Comparison of ENCODE assay signal across 21 mouse cellular contexts in genomic region chr8:84502638-84503037, GRCm38 (mm10).
DNase-seq lines count a peak whose midpoint lies in the region; ATAC-seq and TF ChIP-seq lines count a peak whose summit lies in the region.
"Had no signal": no experiment of that assay in that cellular context is flagged by ENCODE, and none has a peak within 500 bp of the region (broad histone marks: within the 10 kb centered on the region; RNA-seq: fewer than 3 reads in every experiment).

No protein-coding gene starts in this region.

- no peak overlapping the region for H3K4me2 ChIP-seq in hindbrain, embryonic 15.5 days
- H3K4me2 ChIP-seq in hindbrain, embryonic 11.5 days (replicated peaks; ENCODE audit: low read depth, low read length) = no peak overlapping the region
- H3K4me2 ChIP-seq: embryonic facial prominence, embryonic 12.5 days; forebrain, embryonic 13.5 days; hindbrain, embryonic 13.5 days; intestine, embryonic 15.5 days had no signal

- no peaks in the 10 kb centered on the region for H3K4me1 ChIP-seq in hindbrain, embryonic 15.5 days (replicated peaks)
- H3K4me1 ChIP-seq in hindbrain, embryonic 11.5 days (replicated peaks; ENCODE audit: control insufficient read depth, insufficient read depth, low read length) = no peaks in the 10 kb centered on the region
- H3K4me1 ChIP-seq in ES-E14 (ENCODE audit: control insufficient read depth in 2 of 2, insufficient read depth in 2 of 2, low read length in 2 of 2, poor library complexity in 1 of 2) = peaks cover 0 to 5% of the 10 kb centered on the region in 2 experiments; a peak in 2 of 4 replicates
- H3K4me1 ChIP-seq in cerebellum, adult 2 months (ENCODE audit: control insufficient read depth, insufficient read depth, low read length) = peaks cover 68% of the 10 kb centered on the region
- H3K4me1 ChIP-seq: embryonic facial prominence, embryonic 12.5 days; forebrain, embryonic 13.5 days; intestine, embryonic 15.5 days had no signal

- no peak for ATAC-seq in hindbrain, embryonic 15.5 days (ENCODE audit: low FRiP score, low read depth)
- no peak for ATAC-seq in hindbrain, embryonic 11.5 days (ENCODE audit: low FRiP score)
- no peak for ATAC-seq in megakaryocyte, adult 5-6 weeks (ENCODE audit: poor library complexity, severe bottlenecking)
- ATAC-seq: activated CD4-positive, CD25-positive, alpha-beta regulatory T cell, adult 4 months; forebrain, embryonic 13.5 days; intestine, embryonic 15.5 days; liver, postnatal 0 days; midbrain, embryonic 16.5 days had no signal

- WGBS in hindbrain, embryonic 15.5 days = 84% methylated on average over 4 of the region's 4 CpGs
- WGBS in hindbrain, embryonic 11.5 days = 92% methylated on average over 4 of the region's 4 CpGs
- WGBS in cerebellum, adult 2 months = 39% methylated on average over 4 of the region's 4 CpGs

- no peak overlapping the region for H3K9ac ChIP-seq in hindbrain, embryonic 15.5 days
- H3K9ac ChIP-seq in hindbrain, embryonic 11.5 days (ENCODE audit: low read depth, low read length) = no peak overlapping the region
- H3K9ac ChIP-seq in ES-E14 (ENCODE audit: insufficient read depth, low read depth, low read length, poor library complexity, severe bottlenecking) = peak overlapping the region; percentile 59
- H3K9ac ChIP-seq: embryonic facial prominence, embryonic 12.5 days; forebrain, embryonic 13.5 days; hindbrain, embryonic 13.5 days; intestine, embryonic 15.5 days; liver, postnatal 0 days had no signal

- peak; percentile 34; the same call in 1 of the 2 replicates for TF ChIP-seq CTCF in cerebellum, adult 2 months (IDR thresholded peaks at IDR 0.05; ENCODE audit: borderline replicate concordance, insufficient read depth, low read depth, low read length)

- in situ Hi-C loops in ES-E14 (cut with MboI; ENCODE audit: low sequenced_read_pairs in 2 of 2, unreplicated experiment in 2 of 2) = no loop called here

- 0 out of 2 replicates have a peak overlapping the region, but pooled peaks have one; percentile 5 for H3K27ac ChIP-seq in hindbrain, embryonic 15.5 days (replicated peaks)
- no peak overlapping the region for H3K27ac ChIP-seq in hindbrain, embryonic 11.5 days (ENCODE audit: low read depth, low read length)
- H3K27ac ChIP-seq in ES-E14 (ENCODE audit: insufficient read depth, low read depth, low read length, poor library complexity, severe bottlenecking) = no peak overlapping the region
- peak overlapping the region; percentile 41; the same call in 1 of the 2 replicates for H3K27ac ChIP-seq in cerebellum, adult 2 months (ENCODE audit: insufficient read depth, low read length)
- H3K27ac ChIP-seq: embryonic facial prominence, embryonic 12.5 days; forebrain, embryonic 13.5 days; heart, embryonic 10.5 days; hindbrain, embryonic 13.5 days; intestine, embryonic 15.5 days; limb, embryonic 10.5 days had no signal

- DNase-seq in hindbrain, embryonic 11.5 days (ENCODE audit: low spot score) = no peak
- DNase-seq in ES-E14 (ENCODE audit: low read depth, low spot score) = no peak
- peak; percentile 68 to 74 for DNase-seq in cerebellum, adult 2 months
- DNase-seq in cerebellum, postnatal 36 days = peak; percentile 66 to 72
- no peak for DNase-seq in layer of hippocampus, postnatal 25 days (ENCODE audit: extremely low spot score in 1 of 2, low spot score in 1 of 2)
- DNase-seq: B cell, adult 2 months; layer of hippocampus, postnatal 36 days; liver, postnatal 0 days; right cerebral cortex, postnatal 25 days; thymus, adult 2 months had no signal

- no peaks in the 10 kb centered on the region for H3K9me3 ChIP-seq in hindbrain, embryonic 15.5 days
- no peaks in the 10 kb centered on the region for H3K9me3 ChIP-seq in hindbrain, embryonic 11.5 days (ENCODE audit: control insufficient read depth, low read length)
- H3K9me3 ChIP-seq in ES-E14 (ENCODE audit: control insufficient read depth, insufficient read depth, low read depth, low read length) = no peaks in the 10 kb centered on the region
- H3K9me3 ChIP-seq: embryonic facial prominence, embryonic 12.5 days; forebrain, embryonic 13.5 days; heart, embryonic 10.5 days; hindbrain, embryonic 13.5 days; intestine, embryonic 15.5 days; limb, embryonic 10.5 days had no signal

- no peak for TF ChIP-seq POLR2A in cerebellum, adult 2 months (IDR thresholded peaks at IDR 0.05; ENCODE audit: borderline replicate concordance, insufficient read depth, low read length)

- H3K4me3 ChIP-seq in hindbrain, embryonic 15.5 days = no peak overlapping the region
- no peak overlapping the region for H3K4me3 ChIP-seq in hindbrain, embryonic 11.5 days (ENCODE audit: low read depth, low read length)
- H3K4me3 ChIP-seq in ES-E14 (ENCODE audit: insufficient read depth in 1 of 2, low read depth in 1 of 2, low read length in 2 of 2, poor library complexity in 1 of 2, severe bottlenecking in 1 of 2) = peak overlapping the region; percentile 38 to 81
- H3K4me3 ChIP-seq in cerebellum, adult 2 months (replicated peaks; ENCODE audit: insufficient read depth, low read depth, low read length) = no peak overlapping the region
- H3K4me3 ChIP-seq: embryonic facial prominence, embryonic 12.5 days; erythroblast, embryonic 14.5 days; forebrain, embryonic 13.5 days; heart, embryonic 10.5 days; hindbrain, embryonic 13.5 days; intestine, embryonic 15.5 days; limb, embryonic 10.5 days had no signal

- H3K27me3 ChIP-seq in hindbrain, embryonic 15.5 days = no peaks in the 10 kb centered on the region
- no peaks in the 10 kb centered on the region for H3K27me3 ChIP-seq in hindbrain, embryonic 11.5 days (ENCODE audit: control insufficient read depth, insufficient read depth, low read length)
- H3K27me3 ChIP-seq in cerebellum, adult 2 months (ENCODE audit: control insufficient read depth, insufficient read depth, low read length) = no peaks in the 10 kb centered on the region
- H3K27me3 ChIP-seq: embryonic facial prominence, embryonic 12.5 days; forebrain, embryonic 13.5 days; hindbrain, embryonic 13.5 days; intestine, embryonic 15.5 days had no signal

- no peaks in the 10 kb centered on the region for H3K36me3 ChIP-seq in hindbrain, embryonic 15.5 days
- no peaks in the 10 kb centered on the region for H3K36me3 ChIP-seq in hindbrain, embryonic 11.5 days (ENCODE audit: control insufficient read depth, insufficient read depth, low read length)
- no peaks in the 10 kb centered on the region for H3K36me3 ChIP-seq in ES-E14 (ENCODE audit: control insufficient read depth, insufficient read depth, low read length, poor library complexity, severe bottlenecking)
- H3K36me3 ChIP-seq: embryonic facial prominence, embryonic 12.5 days; heart, embryonic 10.5 days; hindbrain, embryonic 13.5 days; intestine, embryonic 15.5 days; limb, embryonic 10.5 days had no signal

TF ChIP-seq in ES-E14, 5 proteins besides CTCF, POLR2A, EP300 and RAD21:
- TF ChIP-seq HCFC1 (IDR thresholded peaks at IDR 0.05; ENCODE audit: borderline replicate concordance, insufficient read depth, low read length) (no peak), ZC3H11A (IDR thresholded peaks at IDR 0.05; ENCODE audit: borderline replicate concordance, low read depth, low read length) (no peak), CHD2 (IDR thresholded peaks at IDR 0.05; ENCODE audit: low read depth, low read length) (no peak), MAFK (IDR thresholded peaks at IDR 0.05; ENCODE audit: insufficient read depth, low read depth, low read length) (no peak), ZNF384 (IDR thresholded peaks at IDR 0.05; ENCODE audit: low read depth, low read length) (no peak)

Comparison
In these comparisons a context has a peak if more than half of its experiments do, and no peak if none do; other contexts are left out.
1. H3K27ac ChIP-seq: peak in hindbrain, embryonic 15.5 days (single experiment) and cerebellum, adult 2 months (single experiment); none in hindbrain, embryonic 11.5 days (single experiment) and ES-E14 (single experiment).
2. H3K4me3 ChIP-seq: peak in ES-E14 (2 of 2); none in hindbrain, embryonic 15.5 days (single experiment), hindbrain, embryonic 11.5 days (single experiment) and cerebellum, adult 2 months (single experiment).
3. DNase-seq: peak in cerebellum, adult 2 months (2 of 2) and cerebellum, postnatal 36 days (2 of 2); none in hindbrain, embryonic 11.5 days (single experiment), ES-E14 (single experiment) and layer of hippocampus, postnatal 25 days (0 of 2).